Comparison of ENCODE assay signal across 8 mouse cellular contexts in the genomic region with DNA sequence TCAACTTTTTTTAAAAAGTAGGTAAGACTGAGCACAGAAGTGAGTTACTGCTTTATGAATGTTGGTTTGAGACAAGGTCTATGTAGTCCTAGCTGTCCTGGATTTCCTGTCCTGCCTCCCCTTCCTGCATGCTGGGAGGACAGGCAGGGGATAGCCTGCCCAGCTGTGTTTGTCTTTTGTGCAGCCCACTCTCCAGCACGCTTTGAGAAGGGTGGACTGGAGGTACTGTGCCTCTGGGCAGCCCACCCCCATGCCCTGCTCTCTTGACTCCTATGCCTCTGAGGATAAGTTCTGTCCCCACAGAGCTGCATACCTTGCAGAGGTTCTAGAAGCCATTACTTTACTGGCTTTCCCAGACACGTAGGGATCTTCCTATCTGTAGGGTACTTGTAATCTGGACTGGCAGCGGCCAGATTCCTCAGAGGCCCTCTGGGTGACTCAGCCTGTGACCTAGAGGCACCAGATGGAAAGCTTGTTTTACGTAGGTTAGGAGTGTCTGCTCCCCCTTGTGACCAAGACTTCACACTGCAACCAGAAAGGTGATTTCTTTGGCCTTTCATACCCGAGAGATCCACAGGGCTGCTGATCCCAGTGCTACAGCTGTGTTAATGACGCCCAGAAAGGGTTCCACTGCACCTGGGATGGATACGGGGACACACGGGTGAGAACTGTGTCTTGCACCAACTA. TPM values are rescaled to one million over a fixed set of nuclear protein-coding genes. Genes with fewer than 3 reads are reported as not detected.
DNase-seq lines count a peak whose midpoint lies in the region; ATAC-seq lines count a peak whose summit lies in the region.

No protein-coding gene starts in this region.

- H3K27ac ChIP-seq in liver, embryonic 16.5 days (ENCODE audit: low read length) = no peak overlapping the region
- no peak overlapping the region for H3K27ac ChIP-seq in neural tube, embryonic 11.5 days (ENCODE audit: low read depth, low read length)

- peak; percentile 86 for DNase-seq in CD4-positive, CD25-positive, alpha-beta regulatory T cell, adult 2 months (ENCODE audit: low read depth, low spot score)
- peak; percentile 47 to 48 for DNase-seq in adrenal gland, adult 18-20 months (ENCODE audit: low spot score in 2 of 2)
- DNase-seq in embryo, embryonic 11 days = peak; percentile 84
- peak; percentile 83 for DNase-seq in heart, adult 8-10 months (ENCODE audit: low spot score)
- peak; percentile 69 for DNase-seq in kidney, adult 18-20 months
- DNase-seq in neural tube, embryonic 11.5 days (ENCODE audit: low spot score) = peak; percentile 64
- DNase-seq in thymus, postnatal 25 days = peak; percentile 60

- no peak overlapping the region for H3K9ac ChIP-seq in liver, embryonic 16.5 days (ENCODE audit: low read depth, low read length)
- H3K9ac ChIP-seq in neural tube, embryonic 11.5 days (ENCODE audit: low read length) = no peak overlapping the region

- 25% methylated on average over 8 of the region's 8 CpGs for WGBS in liver, embryonic 16.5 days (ENCODE audit: insufficient replicate concordance)
- 33% methylated on average over 8 of the region's 8 CpGs for WGBS in neural tube, embryonic 11.5 days

- ATAC-seq in liver, embryonic 16.5 days (ENCODE audit: low read depth) = peak; percentile 81
- no peak; the same call in 1 of the 2 replicates for ATAC-seq in neural tube, embryonic 11.5 days (ENCODE audit: insufficient read depth, low FRiP score, low TSS enrichment)

- H3K36me3 ChIP-seq in liver, embryonic 16.5 days (ENCODE audit: control insufficient read depth, insufficient read depth) = peaks cover 19% of the 10 kb centered on the region
- H3K36me3 ChIP-seq in neural tube, embryonic 11.5 days (ENCODE audit: control insufficient read depth, insufficient read depth, low read length) = peaks cover 14% of the 10 kb centered on the region

- no peaks in the 10 kb centered on the region for H3K9me3 ChIP-seq in liver, embryonic 16.5 days (replicated peaks; ENCODE audit: control insufficient read depth, low read length)
- no peaks in the 10 kb centered on the region for H3K9me3 ChIP-seq in neural tube, embryonic 11.5 days (ENCODE audit: control insufficient read depth, low read length)

- no peak overlapping the region for H3K4me2 ChIP-seq in liver, embryonic 16.5 days (ENCODE audit: low read depth, low read length)
- H3K4me2 ChIP-seq in neural tube, embryonic 11.5 days (ENCODE audit: low read depth) = no peak overlapping the region

- no peaks in the 10 kb centered on the region for H3K27me3 ChIP-seq in liver, embryonic 16.5 days (ENCODE audit: control insufficient read depth, insufficient read depth, low read depth, low read length)
- no peaks in the 10 kb centered on the region for H3K27me3 ChIP-seq in neural tube, embryonic 11.5 days (ENCODE audit: control insufficient read depth, insufficient read depth, low read length)

- H3K4me3 ChIP-seq in liver, embryonic 16.5 days (ENCODE audit: low read depth, low read length) = no peak overlapping the region
- no peak overlapping the region for H3K4me3 ChIP-seq in neural tube, embryonic 11.5 days (ENCODE audit: low read depth, low read length)

- peaks cover 4% of the 10 kb centered on the region for H3K4me1 ChIP-seq in liver, embryonic 16.5 days (ENCODE audit: control insufficient read depth, low read depth, low read length)
- peaks cover 2% of the 10 kb centered on the region; the same call in 1 of the 2 replicates for H3K4me1 ChIP-seq in neural tube, embryonic 11.5 days (ENCODE audit: control insufficient read depth, insufficient read depth, low read length)

RNA-seq across cellular contexts. Expression of a gene that starts 17.9 kb away (rescaled TPM):
- total RNA-seq in adrenal gland, adult 18-20 months (2021) = 1 to 10 TPM; 5.2 to 6.0 TPM
- total RNA-seq in heart, adult 8-10 months (2022) = 1 to 10 TPM; 2.8 to 5.1 (median 4.4) TPM
- polyA plus RNA-seq in liver, embryonic 16.5 days (2015; fragmentation: Nextera tagmentation; extraction: Ambion mirVana) = 3.0 and 4.1 TPM in 2 replicates
- polyA plus RNA-seq in neural tube, embryonic 11.5 days (2014; fragmentation: Nextera tagmentation; extraction: Ambion mirVana) = 8.4 and 11.9 TPM in 2 replicates

RNA-seq across cellular contexts. Expression of a gene that starts 39.5 kb away (rescaled TPM):
- total RNA-seq in adrenal gland, adult 18-20 months (2021) = 10 to 100 TPM; 52.2 to 59.2 TPM
- total RNA-seq in heart, adult 8-10 months (2022) = 10 to 100 TPM; 33.2 to 48.1 (median 38.1) TPM
- polyA plus RNA-seq in liver, embryonic 16.5 days (2015; fragmentation: Nextera tagmentation; extraction: Ambion mirVana) = 9.0 and 10.9 TPM in 2 replicates
- polyA plus RNA-seq in neural tube, embryonic 11.5 days (2014; fragmentation: Nextera tagmentation; extraction: Ambion mirVana) = 19.6 and 20.8 TPM in 2 replicates

RNA-seq across cellular contexts. Expression of a gene that starts 52.6 kb away (rescaled TPM):
- total RNA-seq in adrenal gland, adult 18-20 months (2021) = 10 to 100 TPM; 21.1 to 21.8 TPM
- 10 to 100 TPM; 12.3 to 18.1 (median 14.4) TPM for total RNA-seq in heart, adult 8-10 months (2022)
- polyA plus RNA-seq in liver, embryonic 16.5 days (2015; fragmentation: Nextera tagmentation; extraction: Ambion mirVana) = 3.5 and 4.4 TPM in 2 replicates
- 12.7 and 13.8 TPM in 2 replicates for polyA plus RNA-seq in neural tube, embryonic 11.5 days (2014; fragmentation: Nextera tagmentation; extraction: Ambion mirVana)
